Mouse (Mus musculus) limb, embryonic 12.5 days (tissue): ENCODE data around the gene Drc1. TPM values are rescaled to one million over a fixed set of nuclear protein-coding genes. Genes with fewer than 3 reads are reported as not detected.

Experiments
- ATAC-seq: fragments of 200-750 bp; cut with Nextera tagmentation; 2 replicates; pipeline ENCODE4 v1.8.0; 2017; ENCODE audit warnings: low read depth, moderate TSS enrichment; ENCODE audit not compliant: insufficient number of reproducible peaks, insufficient read depth, low FRiP score, low TSS enrichment
- H3K27ac ChIP-seq: fragments of 300-500 bp; sonication (generic); 2 replicates; pipeline ENCODE4 v1.5.1; 2016; ENCODE audit warnings: mild to moderate bottlenecking, moderate library complexity
- H3K27me3 ChIP-seq: fragments of 300-500 bp; sonication (generic); 2 replicates; pipeline ENCODE4 v1.6.1; 2016; ENCODE audit warnings: mild to moderate bottlenecking, moderate library complexity
- H3K36me3 ChIP-seq: fragments of 300-500 bp; sonication (generic); 2 replicates; pipeline ENCODE4 v1.6.1; 2016; ENCODE audit warnings: mild to moderate bottlenecking, moderate library complexity
- H3K4me1 ChIP-seq: fragments of 300-500 bp; sonication (generic); replicated peaks from 2 replicates; pipeline ENCODE4 v1.6.1; 2016
- H3K4me2 ChIP-seq: fragments of 300-500 bp; sonication (generic); 2 replicates; pipeline ENCODE4 v1.6.1; 2016; ENCODE audit warnings: mild to moderate bottlenecking, moderate library complexity
- H3K4me3 ChIP-seq: fragments of 300-500 bp; sonication (generic); replicated peaks from 2 replicates; pipeline ENCODE4 v1.5.1; 2016; ENCODE audit warnings: mild to moderate bottlenecking
- H3K9ac ChIP-seq: fragments of 300-500 bp; sonication (generic); replicated peaks from 2 replicates; pipeline ENCODE4 v1.6.1; 2016; ENCODE audit warnings: mild to moderate bottlenecking, moderate library complexity
- H3K9me3 ChIP-seq: fragments of 300-500 bp; sonication (generic); 2 replicates; pipeline ENCODE4 v1.6.1; 2016; ENCODE audit warnings: mild to moderate bottlenecking, moderate library complexity
- WGBS: fragments of 180-500 bp; shearing (Covaris S2); methylation state at CpG from one replicate; pipeline ENCODE4 v1.1.7; 2016; 5-methylcytosine and 5-hydroxymethylcytosine counted together
- polyA plus RNA-seq: library from polyadenylated mRNA; unstranded; fragments of >200 nt; fragmentation: Nextera tagmentation; extraction: Ambion mirVana; gene quantifications from 2 replicates; pipeline ENCODE4 v1.2.1, GENCODE M21; 2016

Drc1 gene
- polyA plus RNA-seq, result 0.14 and 0.26 TPM in 2 replicates

GRCm38 (mm10) chr5:30281291-30281732 is at the start of gene Drc1:
TSS of gene Drc1 (plus strand) at chr5:30281388.
- Histone ChIP-seq H3K4me3 (peak within 1 kb of the TSS; percentile 44), H3K4me2 (peak within 1 kb of the TSS; percentile 76), H3K27me3 (peaks cover 18% of the 10 kb centered on the region), H3K4me1 (peaks cover 8% of the 10 kb centered on the region; the same call in 1 of the 2 replicates), H3K36me3 (no peaks in the 10 kb centered on the region), H3K27ac (no peak within 1 kb of the TSS), H3K9ac (peak within 1 kb of the TSS; percentile 48; the same call in 1 of the 2 replicates), H3K9me3 (peaks cover 10% of the 10 kb centered on the region; the same call in 1 of the 2 replicates)
- 4% methylated on average over 26 of the region's 26 CpGs for WGBS
- no peak for ATAC-seq

- Histone ChIP-seq H3K9me3 (peaks cover 8% of the 10 kb centered on the region; the same call in 1 of the 2 replicates), H3K9ac (peak overlapping the region; percentile 63), H3K27ac (peak overlapping the region; percentile 90), H3K27me3 (no peaks in the 10 kb centered on the region), H3K4me1 (peaks cover 21% of the 10 kb centered on the region), H3K4me2 (peak overlapping the region; percentile 65), H3K4me3 (peak overlapping the region; percentile 69), H3K36me3 (peaks cover 8% of the 10 kb centered on the region; the same call in 1 of the 2 replicates)
- no peak for ATAC-seq
- 49% methylated on average over 16 of the region's 16 CpGs for WGBS
Observed at GRCm38 (mm10) chr5:30231891-30232270, 49.3 kb upstream of the Drc1 start.

DNA sequence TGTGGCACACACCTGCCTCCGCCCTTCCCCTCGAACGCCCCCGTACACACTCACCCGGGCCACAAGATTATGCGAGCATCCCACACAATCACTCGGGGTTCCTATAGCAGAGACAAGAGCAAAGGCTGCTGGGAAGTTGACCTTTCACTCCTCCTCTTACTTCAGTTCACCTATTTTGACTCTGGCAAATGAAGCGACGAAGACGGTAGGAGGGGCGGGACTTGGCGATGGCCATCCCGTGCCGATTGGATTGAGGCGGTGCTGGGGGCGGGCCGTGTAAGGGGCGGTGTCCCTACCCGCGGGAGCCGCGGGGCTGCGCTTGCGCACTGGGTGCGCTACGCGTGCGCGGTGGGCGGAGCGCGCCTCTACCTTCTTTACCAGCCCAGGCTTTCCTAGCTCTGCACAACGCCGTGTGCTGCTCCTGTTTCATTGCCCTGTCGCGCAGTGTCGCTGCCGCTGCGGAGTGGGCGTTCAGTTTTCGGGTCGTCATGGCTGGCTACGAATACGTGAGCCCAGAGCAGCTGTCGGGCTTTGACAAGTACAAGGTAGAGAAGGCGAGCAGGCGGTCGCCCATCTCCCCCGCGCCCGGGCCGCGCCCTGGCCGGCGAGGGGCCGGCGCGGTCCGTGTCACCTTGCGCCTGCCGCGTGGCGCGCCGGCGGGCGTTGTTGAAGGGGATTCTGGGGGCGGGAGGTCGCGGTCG is 48.8 kb upstream of the Drc1 start, which contains the start of gene Selenoi:
Gene Selenoi, plus strand, starts transcription at position 311 of the 701 bp plus-strand sequence.
- H3K36me3 ChIP-seq, result peaks cover 8% of the 10 kb centered on the region; the same call in 1 of the 2 replicates
- peak within 1 kb of the TSS; percentile 65 for H3K4me2 ChIP-seq
- H3K9ac ChIP-seq, result peak within 1 kb of the TSS; percentile 85
- 4% methylated on average over 71 of the region's 71 CpGs for WGBS
- H3K4me1 ChIP-seq, result peaks cover 21% of the 10 kb centered on the region
- peaks cover 8% of the 10 kb centered on the region; the same call in 1 of the 2 replicates for H3K9me3 ChIP-seq
- peak; percentile 99 for ATAC-seq
- no peaks in the 10 kb centered on the region for H3K27me3 ChIP-seq
- H3K27ac ChIP-seq, result peak within 1 kb of the TSS; percentile 90
- peak within 1 kb of the TSS; percentile 69 for H3K4me3 ChIP-seq

GRCm38 (mm10) chr5:30233042-30233441 is 48.1 kb upstream of the Drc1 start:
- Histone ChIP-seq H3K4me3 (peak overlapping the region; percentile 69), H3K9ac (peak overlapping the region; percentile 85), H3K4me1 (peaks cover 21% of the 10 kb centered on the region), H3K9me3 (peaks cover 8% of the 10 kb centered on the region; the same call in 1 of the 2 replicates), H3K36me3 (peaks cover 8% of the 10 kb centered on the region; the same call in 1 of the 2 replicates), H3K27me3 (no peaks in the 10 kb centered on the region), H3K4me2 (peak overlapping the region; percentile 65), H3K27ac (peak overlapping the region; percentile 90)
- no peak for ATAC-seq
- 6% methylated on average over 15 of the region's 15 CpGs for WGBS

- Histone ChIP-seq H3K36me3 (peaks cover 8% of the 10 kb centered on the region; the same call in 1 of the 2 replicates), H3K9me3 (peaks cover 8% of the 10 kb centered on the region; the same call in 1 of the 2 replicates), H3K9ac (no peak overlapping the region), H3K27ac (no peak overlapping the region), H3K27me3 (no peaks in the 10 kb centered on the region), H3K4me1 (peaks cover 21% of the 10 kb centered on the region), H3K4me2 (peak overlapping the region; percentile 65), H3K4me3 (peak overlapping the region; percentile 69)
- WGBS, result 82% methylated on average over 8 of the region's 8 CpGs
- no peak for ATAC-seq
Observed at GRCm38 (mm10) chr5:30233979-30234378, 47.2 kb upstream of the Drc1 start.

DNA sequence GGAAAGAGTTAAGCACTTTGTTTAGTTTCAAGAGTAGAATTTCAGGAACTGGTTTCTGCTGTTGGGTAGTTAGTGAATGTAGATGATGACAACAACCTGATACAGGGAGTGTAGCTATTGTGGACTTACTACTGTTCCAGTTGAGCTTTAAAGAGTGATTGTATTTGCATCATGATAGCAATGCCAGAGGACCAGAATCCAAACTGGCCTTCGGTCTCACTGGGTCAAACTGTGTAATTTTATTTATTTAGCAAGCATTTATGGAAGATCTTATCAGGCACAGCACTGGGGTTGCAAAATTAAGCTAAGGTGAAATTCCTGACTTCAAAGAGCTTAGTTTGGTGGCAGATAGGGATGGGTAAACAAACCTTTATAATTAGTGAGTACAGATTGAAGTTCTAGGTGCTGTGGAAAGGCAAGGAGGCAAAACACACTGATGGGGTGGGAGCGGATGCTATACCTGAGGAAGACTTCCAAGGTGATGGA is 45.5 kb upstream of the Drc1 start:
- no peak for ATAC-seq
- Histone ChIP-seq H3K36me3 (0 out of 2 replicates have a peak, but pooled peaks cover under 1% of the 10 kb centered on the region), H3K4me3 (no peak overlapping the region), H3K9ac (no peak overlapping the region), H3K9me3 (peaks cover 3% of the 10 kb centered on the region; the same call in 1 of the 2 replicates), H3K27ac (no peak overlapping the region), H3K4me1 (peaks cover 21% of the 10 kb centered on the region), H3K27me3 (no peaks in the 10 kb centered on the region), H3K4me2 (no peak overlapping the region)
- WGBS, result 86% methylated on average over 2 of the region's 2 CpGs

DNA sequence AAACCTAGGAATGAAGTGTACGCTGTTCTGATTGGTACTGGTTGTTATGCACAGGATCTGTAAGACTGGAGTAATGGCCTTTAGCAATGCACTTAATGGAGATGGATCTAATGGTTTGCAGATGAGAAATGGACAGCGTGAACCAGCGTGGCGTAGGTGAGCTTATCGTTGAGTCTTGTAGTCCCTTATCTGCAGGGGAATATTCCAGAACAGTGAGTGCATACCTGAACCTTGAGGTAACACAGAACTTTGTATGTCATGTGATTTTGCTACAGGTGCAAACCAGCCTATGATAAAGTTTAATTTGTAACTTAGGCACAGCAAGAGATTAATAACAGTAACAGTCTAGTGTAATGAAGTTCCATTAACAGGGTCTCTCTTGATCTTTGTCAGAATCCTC is 42.7 kb upstream of the Drc1 start:
- H3K27ac ChIP-seq, result no peak overlapping the region
- no peak overlapping the region for H3K4me3 ChIP-seq
- H3K4me1 ChIP-seq, result peaks cover 10% of the 10 kb centered on the region
- no peaks in the 10 kb centered on the region for H3K9me3 ChIP-seq
- no peaks in the 10 kb centered on the region for H3K36me3 ChIP-seq
- no peaks in the 10 kb centered on the region for H3K27me3 ChIP-seq
- no peak overlapping the region for H3K9ac ChIP-seq
- WGBS, result 95% methylated on average over 5 of the region's 5 CpGs
- ATAC-seq, result no peak
- no peak overlapping the region for H3K4me2 ChIP-seq

DNA sequence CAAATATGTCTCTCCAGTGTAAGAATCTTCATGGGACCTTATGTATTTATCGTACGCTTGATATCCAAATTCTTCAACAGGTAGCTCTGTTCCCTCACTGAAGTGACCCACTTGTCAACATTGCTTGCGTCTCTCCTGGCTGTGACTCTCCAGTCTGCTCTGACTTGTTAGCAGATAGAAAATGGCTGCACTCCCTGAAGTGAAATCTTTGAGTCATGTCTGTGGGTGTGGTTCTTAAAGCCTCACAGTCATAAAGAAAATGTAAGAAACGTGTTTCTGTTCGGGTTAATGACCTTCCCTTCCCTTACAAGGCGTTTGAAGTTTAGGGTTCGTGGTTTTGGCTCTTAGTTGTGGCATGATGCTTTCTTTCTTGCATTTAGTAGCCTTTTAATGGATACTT is 40.6 kb upstream of the Drc1 start:
- Histone ChIP-seq H3K4me2 (no peak overlapping the region), H3K9me3 (no peaks in the 10 kb centered on the region), H3K4me1 (peaks cover 14% of the 10 kb centered on the region), H3K27me3 (no peaks in the 10 kb centered on the region), H3K36me3 (no peaks in the 10 kb centered on the region), H3K27ac (no peak overlapping the region), H3K4me3 (no peak overlapping the region), H3K9ac (no peak overlapping the region)
- 74% methylated on average over 7 of the region's 7 CpGs for WGBS
- ATAC-seq, result no peak

DNA sequence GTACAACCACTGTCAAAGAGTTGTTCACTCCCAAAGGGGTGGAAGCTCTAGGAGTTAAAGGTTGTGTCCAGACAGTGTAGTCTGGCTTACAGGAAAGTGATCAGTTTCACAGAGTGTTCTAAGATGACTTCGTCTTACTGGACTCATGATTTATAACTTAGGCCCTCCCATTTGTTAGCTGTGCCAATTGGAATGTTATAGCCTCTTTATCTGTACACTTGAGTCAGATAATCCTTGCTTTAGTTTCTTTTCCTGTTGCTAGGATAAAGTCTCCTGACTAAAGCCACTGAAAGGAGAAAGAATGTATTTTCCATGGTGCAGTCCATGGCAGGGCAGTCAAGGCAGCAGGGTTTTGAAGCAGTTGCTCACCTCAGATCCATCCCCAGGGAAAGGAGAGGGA is 38.8 kb upstream of the Drc1 start:
- ATAC-seq, result no peak
- Histone ChIP-seq H3K4me1 (peaks cover 17% of the 10 kb centered on the region), H3K9ac (no peak overlapping the region), H3K9me3 (no peaks in the 10 kb centered on the region), H3K36me3 (no peaks in the 10 kb centered on the region; the same call in 1 of the 2 replicates), H3K4me3 (no peak overlapping the region), H3K4me2 (no peak overlapping the region), H3K27ac (no peak overlapping the region), H3K27me3 (no peaks in the 10 kb centered on the region)
- 55% methylated on average over 1 of the region's 1 CpGs for WGBS

GRCm38 (mm10) chr5:30243741-30244140 is 37.4 kb upstream of the Drc1 start:
- Histone ChIP-seq H3K9ac (no peak overlapping the region), H3K27ac (no peak overlapping the region), H3K9me3 (no peaks in the 10 kb centered on the region), H3K4me2 (no peak overlapping the region), H3K27me3 (no peaks in the 10 kb centered on the region), H3K36me3 (peaks cover 1% of the 10 kb centered on the region; the same call in 1 of the 2 replicates), H3K4me1 (peaks cover 17% of the 10 kb centered on the region), H3K4me3 (no peak overlapping the region)
- WGBS, result 66% methylated on average over 9 of the region's 9 CpGs
- ATAC-seq, result no peak

DNA sequence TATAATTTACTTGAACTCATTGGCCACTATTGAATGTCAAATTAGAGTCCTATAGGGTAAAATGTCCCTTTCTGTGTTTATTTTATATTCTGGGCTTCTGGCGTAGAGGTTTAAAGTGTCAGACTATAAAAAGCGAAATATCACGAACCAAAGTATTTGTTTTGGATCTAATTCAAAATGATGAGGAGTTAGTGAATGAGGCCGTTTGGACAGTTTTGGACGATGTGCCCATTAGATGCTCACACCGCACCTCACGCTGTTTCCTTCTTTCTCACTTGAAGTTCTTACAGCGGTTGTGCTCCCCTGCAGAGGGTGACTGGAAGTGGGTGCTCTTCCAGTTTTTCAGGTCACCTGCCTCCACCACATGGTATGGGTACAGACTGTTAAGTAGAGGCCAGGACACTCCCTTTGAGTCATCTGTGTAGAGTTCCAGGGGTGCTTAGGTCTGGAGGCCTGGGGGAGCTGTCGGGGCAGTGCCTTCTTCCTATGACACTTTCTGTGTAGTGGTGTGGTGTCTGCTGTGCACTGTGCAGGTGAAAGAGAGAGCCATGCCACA is 35.2 kb upstream of the Drc1 start:
- no peaks in the 10 kb centered on the region for H3K27me3 ChIP-seq
- H3K4me2 ChIP-seq, result no peak overlapping the region
- H3K9ac ChIP-seq, result no peak overlapping the region
- no peak overlapping the region for H3K27ac ChIP-seq
- no peak for ATAC-seq
- WGBS, result 90% methylated on average over 9 of the region's 9 CpGs
- H3K4me3 ChIP-seq, result no peak overlapping the region
- H3K36me3 ChIP-seq, result peaks cover 14% of the 10 kb centered on the region
- H3K9me3 ChIP-seq, result no peaks in the 10 kb centered on the region
- peaks cover 17% of the 10 kb centered on the region for H3K4me1 ChIP-seq
